Mouse (Mus musculus) midbrain, embryonic 16.5 days (tissue): ENCODE data around the gene Galr3. TPM values are rescaled to one million over a fixed set of nuclear protein-coding genes. Genes with fewer than 3 reads are reported as not detected.
"Not testable (repeated sequence)": the region's sequence is repeated elsewhere in the genome, so short reads cannot be mapped to it uniquely, and the experiment has no call there.

ENCODE experiments used
- ATAC-seq: fragments of 200-750 bp; cut with Nextera tagmentation; 2 replicates; pipeline ENCODE4 v1.8.0; 2017; ENCODE audit warnings: moderate TSS enrichment
- H3K27ac ChIP-seq: fragments of 300-500 bp; sonication (generic); 2 replicates; pipeline ENCODE4 v1.5.1; 2014; ENCODE audit warnings: mild to moderate bottlenecking, low read length, mixed read lengths
- H3K27me3 ChIP-seq: fragments of 300-500 bp; sonication (generic); 2 replicates; pipeline ENCODE4 v1.6.1; 2014; ENCODE audit warnings: low read depth, low read length, mixed read lengths; ENCODE audit not compliant: control insufficient read depth, insufficient read depth
- H3K36me3 ChIP-seq: fragments of 300-500 bp; sonication (generic); 2 replicates; pipeline ENCODE4 v1.6.1; 2014; ENCODE audit warnings: mild to moderate bottlenecking, low read length, moderate library complexity, mixed read lengths; ENCODE audit not compliant: control insufficient read depth, insufficient read depth
- H3K4me1 ChIP-seq: fragments of 300-500 bp; sonication (generic); 2 replicates; pipeline ENCODE4 v1.6.1; 2014; ENCODE audit warnings: mild to moderate bottlenecking, low read length, mixed read lengths; ENCODE audit not compliant: control insufficient read depth, insufficient read depth
- H3K4me2 ChIP-seq: fragments of 300-500 bp; sonication (generic); 2 replicates; pipeline ENCODE4 v1.6.1; 2014; ENCODE audit warnings: mild to moderate bottlenecking, low read length, mixed read lengths
- H3K4me3 ChIP-seq: fragments of 300-500 bp; sonication (generic); 2 replicates; pipeline ENCODE4 v1.5.1; 2014; ENCODE audit warnings: low read depth, mild to moderate bottlenecking, low read length, moderate library complexity, mixed read lengths
- H3K9ac ChIP-seq: fragments of 300-500 bp; sonication (generic); 2 replicates; pipeline ENCODE4 v1.6.1; 2014; ENCODE audit warnings: low read depth, low read length, mixed read lengths
- H3K9me3 ChIP-seq: fragments of 300-500 bp; sonication (generic); replicated peaks from 2 replicates; pipeline ENCODE4 v1.6.1; 2014; ENCODE audit warnings: mild to moderate bottlenecking, low read length, mixed read lengths; ENCODE audit not compliant: control insufficient read depth, poor library complexity, severe bottlenecking
- WGBS: fragments of 180-500 bp; shearing (Covaris S2); extraction: QIAGEN DNeasy Blood & Tissue Kit; methylation state at CpG from one replicate; pipeline ENCODE4 v1.1.7; 2014; 5-methylcytosine and 5-hydroxymethylcytosine counted together
- polyA plus RNA-seq: library from polyadenylated mRNA; unstranded; fragments of >200 nt; fragmentation: Nextera tagmentation; extraction: Ambion mirVana; gene quantifications from 2 replicates; pipeline ENCODE4 v1.2.1, GENCODE M21; 2015

Galr3 gene
- polyA plus RNA-seq, 1 experiment from 2014 or later: not detected

- no peaks in the 10 kb centered on the region for H3K4me1 ChIP-seq
- 57% methylated on average over 18 of the region's 19 CpGs for WGBS
- no peak for ATAC-seq
- H3K27ac ChIP-seq: no peak overlapping the region
- no peaks in the 10 kb centered on the region for H3K27me3 ChIP-seq
- no peak overlapping the region for H3K4me2 ChIP-seq
- peaks cover 40% of the 10 kb centered on the region for H3K36me3 ChIP-seq
- H3K4me3 ChIP-seq: no peak overlapping the region
- no peaks in the 10 kb centered on the region for H3K9me3 ChIP-seq
- H3K9ac ChIP-seq: no peak overlapping the region
Measured at GRCm38 (mm10) chr15:79002036-79002435, 39.6 kb upstream of the Galr3 start.

DNA sequence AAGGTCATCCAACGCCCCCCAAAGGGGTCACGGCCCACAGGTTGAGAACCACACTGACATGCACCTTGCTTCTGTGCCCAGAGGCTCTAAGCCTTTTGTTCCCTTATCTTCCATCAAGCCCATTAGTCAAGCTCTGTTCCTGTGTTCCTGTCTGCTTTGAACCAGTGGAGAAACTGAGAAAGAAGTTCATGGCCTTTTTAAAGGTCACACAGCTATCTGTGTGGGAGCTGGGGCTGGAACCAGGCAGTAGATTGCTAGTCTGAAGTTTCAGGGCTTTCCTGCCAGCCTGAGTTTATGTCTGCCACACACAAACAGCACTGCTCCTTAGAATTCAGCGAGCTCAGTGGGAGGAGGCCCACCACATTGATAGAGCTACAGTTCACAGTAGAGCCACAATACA lies 38.6 kb upstream of the Galr3 start:
- Histone ChIP-seq H3K9ac (no peak overlapping the region), H3K4me2 (no peak overlapping the region), H3K4me1 (no peaks in the 10 kb centered on the region), H3K27ac (no peak overlapping the region), H3K27me3 (no peaks in the 10 kb centered on the region), H3K4me3 (no peak overlapping the region), H3K36me3 (peaks cover 40% of the 10 kb centered on the region), H3K9me3 (no peaks in the 10 kb centered on the region)
- no peak for ATAC-seq
- WGBS: 87% methylated on average over 3 of the region's 3 CpGs

DNA sequence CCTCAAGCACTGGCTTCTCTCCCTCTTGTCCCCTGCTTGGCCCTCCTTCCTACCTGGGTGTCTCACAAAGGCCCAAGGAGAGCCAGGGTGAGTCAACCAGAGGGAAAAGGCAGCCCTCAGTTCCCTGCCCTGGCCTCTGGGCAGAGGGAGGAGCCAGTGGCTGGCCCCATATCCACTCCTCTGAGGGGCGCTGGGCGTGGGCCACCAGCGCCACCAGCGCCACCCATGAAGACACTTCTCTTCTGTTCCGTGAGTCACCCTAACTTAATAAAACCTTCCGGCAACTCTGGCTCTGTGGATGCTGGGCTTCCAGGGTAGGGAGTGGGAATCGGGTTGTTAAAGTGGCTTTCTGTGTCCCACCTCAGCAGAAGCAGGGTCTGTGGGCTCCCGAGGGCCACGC lies 36.1 kb upstream of the Galr3 start:
- ATAC-seq: no peak
- no peak overlapping the region for H3K4me2 ChIP-seq
- no peak overlapping the region for H3K4me3 ChIP-seq
- H3K36me3 ChIP-seq: peaks cover 35% of the 10 kb centered on the region
- H3K4me1 ChIP-seq: no peaks in the 10 kb centered on the region
- no peak overlapping the region for H3K27ac ChIP-seq
- 89% methylated on average over 9 of the region's 9 CpGs for WGBS
- no peak overlapping the region for H3K9ac ChIP-seq
- no peaks in the 10 kb centered on the region for H3K27me3 ChIP-seq
- no peaks in the 10 kb centered on the region for H3K9me3 ChIP-seq

- peaks cover 34% of the 10 kb centered on the region for H3K36me3 ChIP-seq
- no peaks in the 10 kb centered on the region for H3K4me1 ChIP-seq
- ATAC-seq: no peak
- H3K27me3 ChIP-seq: no peaks in the 10 kb centered on the region
- no peaks in the 10 kb centered on the region for H3K9me3 ChIP-seq
- H3K4me3 ChIP-seq: no peak overlapping the region
- no peak overlapping the region for H3K27ac ChIP-seq
- 69% methylated on average over 3 of the region's 3 CpGs for whole genome bisulfite sequencing
- H3K9ac ChIP-seq: no peak overlapping the region
- H3K4me2 ChIP-seq: no peak overlapping the region
Measured at GRCm38 (mm10) chr15:79006638-79007037, 35.0 kb upstream of the Galr3 start.

GRCm38 (mm10) chr15:79007059-79007458 lies 34.6 kb upstream of the Galr3 start:
- no peaks in the 10 kb centered on the region for H3K4me1 ChIP-seq
- no peak overlapping the region for H3K4me3 ChIP-seq
- no peaks in the 10 kb centered on the region for H3K9me3 ChIP-seq
- H3K9ac ChIP-seq: no peak overlapping the region
- H3K27me3 ChIP-seq: no peaks in the 10 kb centered on the region
- peaks cover 31% of the 10 kb centered on the region for H3K36me3 ChIP-seq
- WGBS: 91% methylated on average over 5 of the region's 5 CpGs
- no peak overlapping the region for H3K4me2 ChIP-seq
- H3K27ac ChIP-seq: no peak overlapping the region
- no peak for ATAC-seq

DNA sequence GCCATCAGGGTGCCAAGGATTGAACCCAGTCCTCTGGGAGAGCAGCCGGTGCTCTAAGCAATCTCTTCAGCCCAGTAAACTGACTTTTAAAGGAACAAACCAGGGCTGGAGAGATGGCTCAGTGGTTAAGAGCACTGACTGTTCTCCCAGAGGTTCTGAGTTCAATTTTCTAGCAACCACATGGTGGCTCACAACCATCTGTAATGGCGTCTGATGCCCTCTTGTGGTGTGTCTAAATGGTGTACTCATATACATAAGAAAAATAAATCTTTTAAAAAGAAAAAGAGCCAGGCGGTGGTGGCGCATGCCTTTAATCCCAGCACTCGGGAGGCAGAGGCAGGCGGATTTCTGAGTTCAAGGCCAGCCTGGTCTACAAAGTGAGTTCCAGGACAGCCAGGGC lies 33.8 kb upstream of the Galr3 start:
- H3K9me3 ChIP-seq, H3K4me1 ChIP-seq, H3K4me3 ChIP-seq, H3K27ac ChIP-seq, H3K9ac ChIP-seq, H3K4me2 ChIP-seq, ATAC-seq, H3K27me3 ChIP-seq: not testable (repeated sequence)
- H3K36me3 ChIP-seq: peaks cover 24% of the 10 kb centered on the region
- WGBS: 88% methylated on average over 6 of the region's 6 CpGs

- Histone ChIP-seq H3K9me3 (no peaks in the 10 kb centered on the region), H3K4me2 (no peak overlapping the region), H3K27ac (no peak overlapping the region), H3K36me3 (peaks cover 15% of the 10 kb centered on the region), H3K4me1 (no peaks in the 10 kb centered on the region), H3K9ac (no peak overlapping the region), H3K4me3 (no peak overlapping the region), H3K27me3 (no peaks in the 10 kb centered on the region)
- WGBS: 70% methylated on average over 5 of the region's 5 CpGs
- no peak for ATAC-seq
Measured at GRCm38 (mm10) chr15:79009734-79010133, 32.0 kb upstream of the Galr3 start.

GRCm38 (mm10) chr15:79011550-79011949 lies 30.1 kb upstream of the Galr3 start:
- Histone ChIP-seq H3K27me3 (no peaks in the 10 kb centered on the region), H3K4me1 (no peaks in the 10 kb centered on the region), H3K4me2 (no peak overlapping the region), H3K36me3 (peaks cover under 1% of the 10 kb centered on the region; the same call in 1 of the 2 replicates), H3K4me3 (no peak overlapping the region), H3K9me3 (no peaks in the 10 kb centered on the region), H3K9ac (no peak overlapping the region), H3K27ac (no peak overlapping the region)
- WGBS: 58% methylated on average over 10 of the region's 10 CpGs
- ATAC-seq: no peak

DNA sequence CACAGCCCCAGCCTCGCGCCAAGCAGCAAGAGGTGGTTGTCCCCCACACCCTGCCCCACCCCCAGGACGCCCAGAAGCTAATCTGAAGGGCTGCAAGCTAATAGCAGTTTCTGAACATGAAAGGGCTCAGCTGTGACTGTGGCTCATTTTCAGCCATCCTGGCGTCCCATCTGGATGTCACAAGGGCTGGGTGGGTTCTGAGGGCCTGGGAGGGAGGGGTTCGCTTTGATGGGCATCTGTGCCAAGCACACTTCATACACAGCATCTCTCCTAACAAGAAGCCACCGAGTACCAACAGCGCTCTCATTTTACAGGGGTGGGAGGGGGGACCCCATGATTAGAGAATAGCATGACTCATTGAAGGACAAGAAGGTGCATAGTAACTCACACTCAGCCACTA lies 28.3 kb upstream of the Galr3 start:
- Histone ChIP-seq H3K4me1 (no peaks in the 10 kb centered on the region), H3K9ac (no peak overlapping the region), H3K4me3 (no peak overlapping the region), H3K27me3 (no peaks in the 10 kb centered on the region), H3K4me2 (no peak overlapping the region), H3K36me3 (no peaks in the 10 kb centered on the region), H3K27ac (no peak overlapping the region), H3K9me3 (no peaks in the 10 kb centered on the region)
- no peak for ATAC-seq
- WGBS: 53% methylated on average over 7 of the region's 7 CpGs

GRCm38 (mm10) chr15:79018191-79018590 lies 23.5 kb upstream of the Galr3 start:
- no peak overlapping the region for H3K4me2 ChIP-seq
- 45% methylated on average over 4 of the region's 4 CpGs for WGBS
- no peaks in the 10 kb centered on the region for H3K36me3 ChIP-seq
- no peak overlapping the region for H3K27ac ChIP-seq
- no peaks in the 10 kb centered on the region for H3K9me3 ChIP-seq
- no peaks in the 10 kb centered on the region for H3K27me3 ChIP-seq
- H3K9ac ChIP-seq: no peak overlapping the region
- no peak for ATAC-seq
- no peaks in the 10 kb centered on the region for H3K4me1 ChIP-seq
- H3K4me3 ChIP-seq: no peak overlapping the region
